Mouse (Mus musculus): ENCODE results near the gene Fbxl18.

DNA sequence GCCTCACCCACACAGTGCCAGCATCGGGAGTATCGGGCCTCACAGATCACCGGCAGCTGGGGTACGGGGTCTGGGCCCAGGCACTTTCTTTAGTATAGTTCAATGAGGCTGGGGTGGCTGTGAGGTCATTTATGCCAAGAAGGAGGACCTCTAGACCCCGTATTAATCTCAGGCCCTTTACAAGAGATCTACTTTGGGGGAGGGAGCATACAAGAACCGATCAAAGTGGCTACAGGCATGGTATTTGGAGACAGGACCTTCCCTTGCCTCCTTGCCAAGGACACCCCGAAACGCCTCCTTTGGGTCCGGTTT is 73.3 kb downstream of the Fbxl18 start:
- TF ChIP-seq CTCF (IDR thresholded peaks at IDR 0.05; ENCODE audit: control insufficient read depth, insufficient read depth, low read length), result no peak
- TF ChIP-seq POLR2A (IDR thresholded peaks at IDR 0.05; ENCODE audit: borderline replicate concordance, control insufficient read depth, low read depth, low read length), result no peak
